Mouse (Mus musculus): ENCODE measurements around the gene Hpse.

Gene Hpse

GRCm38 (mm10) chr5:100642316-100642715 lies 77.2 kb downstream of the Hpse start:
- no peak for DNase-seq (ENCODE audit: low spot score in 2 of 2)

- DNase-seq (ENCODE audit: low spot score in 2 of 2): no peak
These were observed 81.0 kb downstream of the Hpse start for GRCm38 (mm10) chr5:100638483-100638882.

- DNase-seq (ENCODE audit: low spot score in 2 of 2): no peak
These were observed 82.5 kb downstream of the Hpse start for GRCm38 (mm10) chr5:100636794-100637544.

DNA sequence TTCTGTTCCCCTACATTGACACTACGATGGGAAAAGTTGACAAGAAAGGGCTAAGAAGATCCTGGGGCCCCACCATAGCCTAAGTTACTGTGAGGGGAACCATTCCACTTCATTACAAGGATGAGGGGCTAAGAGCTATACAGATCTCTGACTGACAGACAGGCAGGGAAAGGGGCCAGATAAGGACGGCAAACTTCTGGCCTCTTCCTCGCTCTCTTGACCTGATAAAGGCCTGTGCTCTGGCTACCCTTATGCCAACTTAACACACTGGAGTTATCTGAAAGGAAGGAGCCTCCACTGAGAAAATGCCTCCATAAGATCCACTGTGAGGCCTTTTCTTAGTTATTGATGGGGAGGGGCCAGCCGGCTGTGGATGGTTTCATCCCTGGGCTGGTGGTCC lies 83.6 kb downstream of the Hpse start:
- DNase-seq (ENCODE audit: low spot score in 2 of 2): no peak

- no peak for DNase-seq (ENCODE audit: low spot score in 2 of 2)
These were observed 84.5 kb downstream of the Hpse start for GRCm38 (mm10) chr5:100634885-100635478.

GRCm38 (mm10) chr5:100632540-100633129 lies 86.9 kb downstream of the Hpse start:
- no peak for DNase-seq (ENCODE audit: low spot score in 2 of 2)
